Mouse (Mus musculus): Measurements from ENCODE around the gene Ppp1r3d. TPM values are rescaled to one million over a fixed set of nuclear protein-coding genes. Genes with fewer than 3 reads are reported as not detected.

Ppp1r3d gene
- 1 to 10 TPM; 7.5 to 8.8 (median 7.9) TPM for total RNA-seq (2022)

DNA sequence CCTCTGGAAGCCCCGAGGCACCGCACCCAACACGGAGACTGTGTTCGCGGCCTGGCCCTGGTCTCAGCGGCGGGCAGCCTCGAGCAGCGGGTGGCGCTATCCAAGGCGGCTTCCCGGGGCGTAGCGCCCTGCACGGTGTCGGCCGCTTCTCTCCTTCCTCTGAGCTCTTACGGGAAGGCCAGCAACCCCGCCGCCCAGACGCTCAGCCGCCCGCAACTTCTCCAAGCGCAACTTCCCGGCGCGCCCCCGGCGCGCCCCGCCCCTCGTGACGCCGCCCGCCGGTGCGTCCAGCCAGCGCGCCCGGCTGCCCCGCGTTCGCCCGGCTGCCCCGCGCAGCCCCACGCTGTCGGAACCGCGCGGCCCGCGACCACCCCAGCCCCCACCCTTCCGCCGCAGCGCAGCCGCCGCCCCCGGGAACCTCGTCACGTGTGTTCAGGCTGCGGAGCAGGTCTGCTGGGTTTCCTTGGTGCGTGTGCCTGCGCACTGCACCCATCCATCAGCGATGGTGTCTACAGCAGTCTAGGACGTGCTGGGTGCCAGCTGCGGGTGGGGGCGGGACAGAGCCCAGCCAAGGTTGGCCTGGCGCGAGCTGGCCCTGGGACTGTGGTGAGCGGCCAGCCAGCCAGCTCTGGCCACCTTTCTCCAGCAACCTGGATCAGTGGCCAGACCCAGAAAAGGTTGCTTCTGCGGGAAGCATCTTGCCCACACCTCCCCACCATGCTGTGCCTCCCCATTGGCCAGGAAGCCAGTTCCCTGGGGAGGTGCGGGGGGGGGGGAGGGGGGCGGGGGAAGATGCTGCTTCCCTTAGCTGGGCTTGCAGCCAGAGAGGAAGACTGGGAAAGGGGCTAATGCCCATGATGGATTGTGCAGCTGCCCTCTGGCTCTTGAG, at the start of gene Ppp1r3d, which contains the start of gene Fam217b:
TSS of gene Ppp1r3d (minus strand) at position 212 of the 889 bp plus-strand sequence.
TSS of gene Fam217b (plus strand) at position 264 of the 889 bp plus-strand sequence.
- peak in 1 of 2 experiments; percentile 51 for DNase-seq (ENCODE audit: low spot score in 2 of 2)

DNA sequence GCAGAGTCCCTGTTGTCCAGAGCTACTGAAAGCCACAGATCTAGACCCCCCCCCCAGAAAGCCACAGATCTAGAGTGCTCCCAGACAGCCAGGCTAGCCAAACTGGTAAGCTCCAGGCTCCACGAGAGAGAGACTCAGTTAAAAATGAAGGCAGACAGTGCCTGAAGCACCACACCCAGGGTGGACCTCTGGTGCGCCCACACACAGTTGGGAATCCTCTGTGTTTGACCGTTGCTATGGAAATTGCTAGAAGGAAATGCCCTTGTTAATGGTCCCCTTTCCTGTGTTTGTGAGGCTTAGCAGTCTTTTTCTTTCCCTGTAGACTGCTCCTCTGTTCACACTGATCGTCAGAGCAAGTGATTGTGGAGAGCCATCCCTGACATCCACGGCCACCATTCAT, 46.1 kb upstream of the Ppp1r3d start:
- DNase-seq (ENCODE audit: low spot score in 2 of 2), result no peak

DNA sequence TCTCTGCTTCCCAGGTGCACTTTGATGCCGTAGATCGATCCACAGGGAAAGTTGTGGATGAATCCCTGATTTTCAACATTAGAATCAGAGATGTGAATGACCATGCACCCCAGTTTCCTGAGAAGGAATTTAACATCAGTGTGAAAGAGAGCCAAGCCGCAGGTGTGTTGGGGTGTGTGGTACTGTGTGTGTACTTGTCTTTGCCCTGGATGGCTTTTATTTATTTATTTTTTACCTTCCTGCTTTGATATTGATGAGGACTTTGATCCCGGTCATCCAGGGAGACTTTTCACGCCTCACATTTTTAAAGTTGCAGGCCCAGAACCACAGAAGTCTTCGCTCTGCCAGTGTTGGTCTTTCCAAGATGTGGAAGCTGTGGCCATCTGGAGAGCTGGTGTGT, 43.1 kb upstream of the Ppp1r3d start:
- DNase-seq (ENCODE audit: low spot score in 2 of 2), result no peak

DNA sequence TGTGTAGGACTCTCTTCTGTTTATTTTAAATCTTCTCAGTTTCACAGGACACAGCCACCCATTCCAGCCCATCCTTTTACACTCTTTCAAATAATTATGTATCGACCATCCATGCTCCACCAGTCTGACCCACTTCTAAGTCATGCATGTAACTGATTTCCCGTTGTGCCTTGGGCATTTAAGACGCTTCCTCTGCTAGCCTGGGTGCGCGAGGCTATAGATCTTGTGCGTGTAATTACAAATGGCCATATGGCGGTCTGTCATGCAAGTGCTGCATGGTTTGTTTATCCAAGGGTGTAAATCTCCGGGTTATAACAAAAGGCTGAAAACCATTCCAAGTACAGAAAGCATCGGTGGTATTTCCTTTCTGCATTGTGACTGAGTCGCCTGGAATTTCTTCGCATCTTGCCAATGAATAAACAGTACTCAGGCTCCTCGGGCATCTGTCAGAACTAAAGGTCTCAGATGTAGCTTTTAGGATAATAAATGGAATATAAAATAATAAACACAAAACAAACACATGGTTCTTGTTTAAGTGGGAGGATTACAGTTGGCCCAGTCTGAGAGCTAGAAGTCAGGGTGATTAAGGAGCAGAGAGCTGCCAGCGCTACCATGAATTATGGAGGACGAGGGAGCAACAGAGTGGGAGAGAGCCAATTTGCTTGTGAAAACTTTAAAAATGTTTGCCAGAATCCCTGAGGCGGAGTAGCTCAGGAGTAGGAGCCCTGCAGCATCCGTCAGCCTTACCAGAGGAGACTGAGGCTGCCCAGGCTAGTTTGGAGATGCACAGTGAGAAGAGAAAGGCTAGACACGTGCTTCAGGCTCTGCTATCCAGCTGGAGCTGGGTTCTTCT, 40.6 kb upstream of the Ppp1r3d start:
- no peak for DNase-seq (ENCODE audit: low spot score in 2 of 2)

DNA sequence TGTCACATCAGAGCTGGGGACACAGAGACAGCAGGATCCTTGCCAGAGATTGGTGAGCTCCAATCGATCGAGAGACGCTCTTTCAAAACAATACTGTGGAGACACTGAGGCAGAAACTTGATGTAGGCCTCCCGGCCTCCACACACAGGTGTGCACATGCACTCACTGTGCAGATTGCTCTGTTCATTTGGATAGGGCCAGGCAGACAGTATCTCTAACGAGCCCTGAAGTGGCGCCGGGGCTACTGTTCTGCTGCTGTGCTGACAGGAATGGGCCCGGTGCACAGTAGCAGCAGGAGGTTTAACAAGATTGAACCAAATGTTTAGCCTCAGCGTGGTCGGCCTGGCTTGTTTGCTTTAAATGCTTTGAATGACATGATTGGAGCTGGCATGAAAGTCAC, 36.7 kb upstream of the Ppp1r3d start:
- DNase-seq (ENCODE audit: low spot score in 2 of 2), result no peak

DNA sequence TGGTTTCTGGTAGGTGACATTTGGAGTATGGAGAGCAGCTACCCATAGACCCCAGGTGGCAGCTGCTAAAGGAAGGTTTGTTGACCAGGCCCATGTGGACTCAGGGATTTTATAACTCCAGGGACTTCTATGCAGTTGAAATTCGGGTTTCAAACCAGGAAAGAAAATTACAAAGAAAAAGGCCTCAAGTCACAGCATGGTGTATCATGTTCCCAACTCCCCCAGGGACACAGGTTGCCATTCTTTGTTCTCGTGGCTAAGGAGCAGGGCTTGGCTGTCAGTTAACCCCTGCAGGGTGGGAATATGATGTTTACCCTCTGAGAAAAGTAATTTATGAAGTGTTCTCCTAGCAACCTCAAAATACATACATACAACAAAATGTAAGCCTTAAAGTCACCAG, 36.0 kb upstream of the Ppp1r3d start:
- no peak for DNase-seq (ENCODE audit: low spot score in 2 of 2)

DNA sequence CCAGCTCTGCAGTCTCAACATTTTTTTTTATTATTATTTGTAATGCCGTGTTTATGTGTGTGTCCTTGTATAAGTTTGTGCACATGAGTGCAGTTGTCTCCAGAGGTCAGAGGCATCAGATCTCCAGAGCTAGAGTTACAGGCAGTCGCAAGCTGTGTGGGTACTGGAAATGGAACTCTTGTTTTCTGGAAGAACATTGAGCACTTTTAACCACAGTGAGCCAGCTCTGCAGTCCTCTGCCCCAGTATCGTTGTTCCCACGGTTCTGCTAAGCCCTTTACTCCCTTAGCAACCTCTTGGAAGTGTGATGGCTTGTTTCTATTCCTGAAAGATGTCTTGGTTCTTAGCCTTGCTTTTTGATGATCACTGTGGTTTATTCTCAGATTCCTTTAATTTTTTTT, 35.1 kb upstream of the Ppp1r3d start:
- DNase-seq (ENCODE audit: low spot score in 2 of 2), result no peak

DNA sequence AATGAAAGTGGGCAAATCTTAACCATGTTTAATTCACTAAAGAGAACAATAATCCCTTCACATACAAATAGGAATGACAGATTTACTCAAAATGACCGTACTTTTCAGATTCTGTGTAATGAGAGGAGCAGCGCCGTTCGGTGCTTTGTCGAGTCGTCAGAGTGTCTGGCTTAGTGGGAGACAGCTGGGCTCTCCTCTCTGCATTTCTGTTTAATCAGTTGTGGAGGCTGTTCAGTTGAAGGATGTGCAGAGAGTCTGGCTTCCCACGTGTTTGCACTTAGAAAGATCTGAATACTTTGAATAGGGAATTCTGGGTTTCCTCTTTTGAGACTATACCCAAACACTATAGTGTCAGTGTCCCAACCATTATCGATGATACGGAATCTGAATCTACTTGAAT, 23.0 kb upstream of the Ppp1r3d start:
- no peak for DNase-seq (ENCODE audit: low spot score in 2 of 2)

DNA sequence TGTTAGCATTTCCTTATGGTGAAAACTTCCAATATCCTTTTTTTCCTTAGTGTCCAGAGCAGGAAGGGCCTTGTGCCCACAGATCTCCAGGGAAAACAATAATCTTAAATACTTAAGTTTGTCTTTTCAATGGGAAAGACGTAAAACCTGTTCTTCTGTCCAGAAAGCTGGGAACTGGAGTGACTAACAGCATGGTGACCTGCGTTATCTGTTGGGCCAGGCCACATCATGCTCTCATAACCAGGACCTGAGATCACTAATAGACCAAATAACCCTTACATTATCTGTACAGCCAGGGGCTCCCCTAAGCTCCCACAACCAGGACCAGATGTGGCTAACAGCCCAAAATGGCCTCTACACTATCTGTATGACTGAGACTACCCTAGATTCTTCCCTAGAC, 19.6 kb upstream of the Ppp1r3d start:
- no peak for DNase-seq (ENCODE audit: low spot score in 2 of 2)

DNA sequence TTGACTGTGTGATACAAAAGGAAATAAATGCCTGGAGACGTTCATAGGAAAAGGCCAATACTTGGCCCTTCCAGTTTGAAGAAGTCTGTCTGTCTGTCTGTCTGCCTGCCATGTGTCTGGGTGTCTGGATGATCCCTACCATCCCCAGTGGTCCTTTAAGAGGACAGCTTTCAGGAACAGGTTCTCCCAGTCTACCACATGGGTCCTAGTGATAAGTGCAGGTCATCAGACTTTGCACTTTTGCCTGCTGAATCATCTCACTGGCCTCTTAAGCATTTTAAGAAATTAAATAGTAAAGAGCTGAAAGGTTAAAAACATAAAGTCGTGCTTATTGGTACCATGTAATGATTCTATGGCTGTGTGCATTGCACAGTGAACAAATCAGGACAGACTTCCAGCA, 19.2 kb upstream of the Ppp1r3d start:
- no peak for DNase-seq (ENCODE audit: low spot score in 2 of 2)

DNA sequence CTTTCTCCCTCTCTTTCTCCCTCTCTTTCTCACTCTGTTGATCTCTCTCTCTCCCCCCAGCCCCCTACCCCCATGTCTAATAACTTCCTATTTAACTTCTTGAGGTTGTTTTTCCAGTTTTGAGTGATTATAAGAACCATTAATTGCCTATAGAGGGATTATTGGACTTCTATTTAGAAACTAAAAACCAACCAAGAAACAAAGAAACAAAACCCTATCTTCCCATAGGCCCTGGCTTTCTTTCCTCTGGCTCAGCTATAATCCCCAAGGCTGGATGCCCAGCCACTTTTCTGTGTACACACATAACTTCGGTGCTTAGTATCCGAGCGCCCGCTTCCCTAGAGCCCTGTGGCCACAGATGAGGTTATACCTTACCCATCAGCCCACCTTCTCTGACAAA, 16.0 kb upstream of the Ppp1r3d start, which contains the start of gene Cdh26:
TSS of gene Cdh26 (plus strand) at position 301 of the 400 bp plus-strand sequence.
- DNase-seq (ENCODE audit: low spot score in 2 of 2), result no peak

DNA sequence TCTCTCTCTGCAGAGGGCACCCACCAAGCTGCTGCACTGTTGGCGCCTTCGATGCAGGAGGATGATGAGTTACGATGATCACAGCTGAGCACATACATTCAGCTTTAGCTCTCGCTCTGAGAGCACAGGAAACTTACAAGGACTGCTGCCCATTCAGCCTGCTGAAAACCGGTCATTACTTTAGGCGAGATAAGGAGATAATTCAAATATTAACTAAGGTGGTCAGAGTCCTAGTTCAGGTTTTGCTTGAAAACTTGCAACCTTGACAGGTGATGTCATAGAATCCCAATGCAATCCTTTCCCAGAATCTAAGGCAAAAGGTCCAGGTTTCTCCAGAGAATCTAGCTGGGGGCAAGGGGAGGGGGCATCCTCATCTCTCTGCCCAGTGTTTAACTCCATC, 15.2 kb upstream of the Ppp1r3d start:
- no peak for DNase-seq (ENCODE audit: low spot score in 2 of 2)

DNA sequence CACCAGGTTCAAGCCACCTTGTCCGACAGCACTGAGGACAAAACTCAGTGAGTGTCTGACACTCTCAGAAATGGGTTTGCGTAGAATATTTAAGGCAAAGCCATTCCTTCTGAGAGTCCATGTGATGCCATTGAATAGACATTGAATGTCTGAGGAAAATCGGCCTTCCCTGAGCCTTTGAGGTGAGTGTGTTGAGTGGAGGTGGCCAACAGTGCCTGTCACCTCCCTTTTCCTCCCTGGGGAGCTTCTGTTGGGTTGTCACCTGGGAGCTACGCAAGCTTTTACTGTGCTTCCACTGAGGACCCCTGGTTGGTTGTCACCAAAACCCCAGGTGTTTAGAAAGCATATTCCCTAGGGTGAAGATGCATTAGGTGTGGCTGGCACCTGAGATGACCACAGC, 14.4 kb upstream of the Ppp1r3d start:
- no peak for DNase-seq (ENCODE audit: low spot score in 2 of 2)

DNA sequence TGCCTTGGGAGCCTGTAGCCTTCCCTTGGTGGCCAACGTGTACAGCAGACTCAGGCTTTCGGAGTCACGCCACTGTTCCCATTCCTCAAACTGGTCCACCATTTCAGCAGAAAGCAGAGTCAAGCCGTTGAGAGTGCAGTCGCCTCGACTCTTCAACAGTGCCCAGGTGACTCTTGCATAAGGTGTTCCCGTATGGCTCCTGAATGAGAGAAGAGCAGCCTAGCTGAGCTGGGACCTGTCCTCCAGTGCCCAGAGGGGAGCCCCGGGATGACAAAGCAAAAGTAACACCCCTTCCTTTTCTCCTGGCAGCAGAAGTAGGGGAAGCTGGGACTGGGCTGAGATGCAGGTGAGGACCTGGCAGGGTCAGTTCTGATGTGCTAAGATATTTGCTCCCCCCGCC, 13.9 kb upstream of the Ppp1r3d start:
- peak in 1 of 2 experiments; percentile 3 for DNase-seq (ENCODE audit: low spot score in 2 of 2)

DNA sequence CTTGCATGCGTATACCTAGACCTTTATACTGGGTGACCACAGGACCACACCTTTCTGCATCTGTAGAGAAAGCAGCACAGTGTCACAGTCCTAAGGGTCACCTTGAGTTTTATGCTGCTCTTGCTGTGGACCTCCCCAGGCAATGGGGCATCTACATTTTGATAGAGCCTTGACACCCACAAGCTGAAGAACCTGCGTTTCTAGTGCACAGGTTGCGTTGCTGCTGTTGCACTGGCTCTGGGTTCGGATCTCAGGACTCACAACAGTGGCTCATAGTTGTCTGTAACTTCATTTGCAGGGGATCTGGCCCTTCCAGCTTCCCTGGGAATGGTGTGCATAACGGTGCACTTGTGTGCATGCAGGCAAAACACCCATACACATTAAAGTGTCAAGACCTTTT, 12.9 kb upstream of the Ppp1r3d start:
- peak in 1 of 2 experiments; percentile 4 for DNase-seq (ENCODE audit: low spot score in 2 of 2)

DNA sequence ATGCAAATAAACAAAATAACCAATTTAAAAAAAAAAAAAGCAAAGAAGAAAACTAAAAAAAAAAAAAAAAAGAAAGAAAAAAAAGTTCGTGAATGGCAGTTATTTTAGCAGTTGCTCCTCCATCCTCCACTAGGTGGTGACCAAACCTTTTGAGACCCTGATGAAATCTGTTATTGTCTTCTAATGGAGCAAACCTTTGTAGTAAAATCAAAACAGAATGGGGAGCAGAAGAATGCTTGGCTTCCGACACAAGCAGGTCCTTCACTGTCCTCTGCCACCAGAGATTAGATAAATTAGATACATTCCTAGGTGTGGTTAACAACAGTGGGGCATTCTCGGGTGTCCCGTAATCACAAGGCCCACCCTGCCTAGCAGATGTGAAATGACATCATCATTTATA, 12.0 kb upstream of the Ppp1r3d start:
- peak in 1 of 2 experiments; percentile 3 for DNase-seq (ENCODE audit: low spot score in 2 of 2)

DNA sequence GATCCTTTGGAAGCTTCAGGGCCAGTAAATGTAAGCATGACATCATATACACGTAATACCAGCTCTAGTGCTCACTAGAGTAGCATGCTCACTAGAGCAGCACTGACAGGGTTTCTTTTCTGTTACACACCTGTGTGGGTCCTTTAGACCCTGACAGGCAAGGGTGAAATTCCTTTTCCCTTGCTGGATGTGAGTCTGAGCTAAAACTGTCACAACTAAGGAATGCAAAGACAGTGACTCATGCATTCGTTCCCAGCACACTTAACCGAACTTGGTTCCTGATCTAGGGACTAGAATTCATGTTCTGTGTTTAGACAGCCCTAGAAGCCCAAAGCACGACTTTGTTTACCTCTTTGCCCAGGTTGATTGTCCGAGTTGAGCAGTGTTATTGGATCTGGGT, 9.0 kb upstream of the Ppp1r3d start:
- peak in 1 of 2 experiments; percentile 2 for DNase-seq (ENCODE audit: low spot score in 2 of 2)

DNA sequence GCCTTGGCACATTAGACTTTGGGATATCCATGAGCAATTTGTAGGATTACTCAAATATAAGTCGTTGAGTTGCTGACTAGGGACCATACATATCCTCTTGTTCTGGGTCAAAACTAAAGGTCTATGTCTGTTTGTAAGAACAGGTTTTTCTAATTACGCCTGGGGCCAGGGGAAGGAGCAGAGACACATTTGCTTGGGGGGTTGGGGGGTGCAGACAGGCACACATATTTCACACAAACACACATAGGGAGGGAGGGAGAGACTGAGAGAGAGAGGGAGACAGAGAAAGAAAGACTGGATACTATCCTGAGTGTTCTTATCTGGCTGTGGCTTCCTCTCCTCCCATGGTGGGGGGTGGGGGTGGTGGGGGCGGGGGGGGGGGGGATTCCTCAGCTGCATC, 7.9 kb upstream of the Ppp1r3d start:
- peak in 1 of 2 experiments; percentile 1 for DNase-seq (ENCODE audit: low spot score in 2 of 2)

DNA sequence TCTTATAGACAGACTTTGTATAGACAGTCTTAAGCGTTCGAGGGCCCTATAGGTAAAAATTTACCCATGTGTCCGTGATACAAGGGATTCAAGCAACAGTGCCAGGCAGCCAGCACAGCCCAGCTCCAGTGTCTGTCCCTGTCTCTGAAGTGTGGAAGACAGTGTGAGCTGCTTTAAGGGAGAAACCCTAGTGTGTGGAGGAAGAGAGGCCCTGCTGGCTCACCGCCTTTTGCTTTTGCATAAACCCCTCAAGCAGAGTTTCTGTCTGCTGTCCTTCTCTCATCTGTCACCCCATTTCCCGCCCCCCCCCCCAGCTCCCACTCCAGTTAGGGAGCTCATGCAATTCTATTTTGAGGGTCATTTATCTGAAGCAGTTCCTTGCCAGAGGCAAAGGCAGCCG, 7.3 kb upstream of the Ppp1r3d start:
- DNase-seq (ENCODE audit: low spot score in 2 of 2), result peak in 1 of 2 experiments; percentile 5

DNA sequence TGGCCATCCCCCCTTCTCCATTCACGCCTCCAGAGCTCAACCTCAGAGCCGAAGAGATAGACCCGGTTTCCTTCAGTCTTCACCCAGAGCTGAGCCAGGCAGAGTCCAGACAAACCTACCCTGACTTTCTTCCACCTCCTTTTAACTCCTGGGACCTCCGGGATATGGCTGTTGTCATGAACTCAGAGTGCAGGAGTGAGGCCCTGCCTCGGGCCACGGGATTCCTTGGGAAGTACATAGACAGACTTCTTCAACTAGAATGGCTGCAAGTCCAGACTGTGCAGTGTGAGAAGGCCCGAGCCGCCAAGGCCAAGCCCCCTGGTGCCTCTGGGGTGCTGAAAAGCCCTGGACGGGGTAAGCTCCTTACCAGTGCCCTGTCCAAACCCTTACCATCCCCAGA, 6.3 kb upstream of the Ppp1r3d start:
- DNase-seq (ENCODE audit: low spot score in 2 of 2), result peak in 1 of 2 experiments; percentile 4

DNA sequence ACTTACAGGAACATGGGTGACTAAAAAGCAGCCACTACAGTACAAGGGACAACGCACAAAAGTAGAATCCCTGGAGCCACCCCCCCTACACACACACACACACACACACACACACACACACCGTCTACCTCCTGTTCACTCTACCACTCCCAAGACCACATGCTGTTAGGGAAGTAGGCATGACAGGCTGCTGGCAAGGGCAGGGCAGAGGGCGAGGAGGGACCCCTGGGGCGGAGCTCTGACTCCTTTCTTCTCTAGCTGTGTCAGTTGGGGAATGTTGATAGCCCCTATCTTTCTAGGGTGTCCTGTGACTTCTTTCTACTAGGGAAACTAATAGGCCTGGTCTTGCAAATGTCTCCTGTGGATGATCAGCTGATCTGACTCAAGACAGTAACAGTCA, 2.7 kb upstream of the Ppp1r3d start:
- no peak for DNase-seq (ENCODE audit: low spot score in 2 of 2)

DNA sequence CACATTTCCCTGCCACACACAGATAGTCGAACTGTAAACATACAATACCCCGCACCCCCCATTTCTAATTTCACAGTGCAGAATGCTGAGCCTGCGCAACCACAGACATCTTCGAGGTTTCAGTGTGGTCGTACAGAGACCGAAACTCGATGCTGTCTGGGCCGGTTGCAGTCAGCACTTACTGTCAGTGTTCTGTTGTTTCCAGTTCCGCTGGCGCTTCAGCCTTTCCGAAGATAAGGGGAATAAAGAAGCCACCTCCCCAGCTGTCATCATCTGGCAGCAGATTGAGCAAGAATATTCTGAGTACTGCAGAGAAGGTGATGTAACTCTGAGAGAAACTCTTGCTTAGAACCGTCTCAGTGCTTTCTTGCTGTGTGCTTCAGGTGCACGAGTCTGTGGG, 2.2 kb upstream of the Ppp1r3d start:
- DNase-seq (ENCODE audit: low spot score in 2 of 2), result no peak

Measured in left cerebral cortex, adult 8-10 months (tissue).